Mouse (Mus musculus) neural tube, embryonic 12.5 days (tissue): ENCODE data around the gene Casp7. TPM values are rescaled to one million over a fixed set of nuclear protein-coding genes. Genes with fewer than 3 reads are reported as not detected.

Source experiments
- ATAC-seq: fragments of 200-750 bp; cut with Nextera tagmentation; 2 replicates; pipeline ENCODE4 v1.8.0; 2017; ENCODE audit warnings: low read depth, mild to moderate bottlenecking, moderate TSS enrichment, moderate library complexity; ENCODE audit not compliant: low FRiP score
- H3K27ac ChIP-seq: fragments of 300-500 bp; sonication (generic); 2 replicates; pipeline ENCODE4 v1.5.1; 2016
- H3K27me3 ChIP-seq: fragments of 300-500 bp; sonication (generic); replicated peaks from 2 replicates; pipeline ENCODE4 v1.6.1; 2016; ENCODE audit warnings: mild to moderate bottlenecking
- H3K36me3 ChIP-seq: fragments of 300-500 bp; sonication (generic); 2 replicates; pipeline ENCODE4 v1.6.1; 2016; ENCODE audit warnings: mild to moderate bottlenecking
- H3K4me1 ChIP-seq: fragments of 300-500 bp; sonication (generic); 2 replicates; pipeline ENCODE4 v1.6.1; 2016
- H3K4me2 ChIP-seq: fragments of 300-500 bp; sonication (generic); replicated peaks from 2 replicates; pipeline ENCODE4 v1.6.1; 2016; ENCODE audit warnings: mild to moderate bottlenecking
- H3K4me3 ChIP-seq: fragments of 300-500 bp; sonication (generic); 2 replicates; pipeline ENCODE4 v1.5.1; 2016
- H3K9ac ChIP-seq: fragments of 300-500 bp; sonication (generic); 2 replicates; pipeline ENCODE4 v1.6.1; 2016; ENCODE audit warnings: mild to moderate bottlenecking
- H3K9me3 ChIP-seq: fragments of 300-500 bp; sonication (generic); 2 replicates; pipeline ENCODE4 v1.6.1; 2016; ENCODE audit warnings: mild to moderate bottlenecking
- WGBS: fragments of 180-500 bp; shearing (Covaris S2); methylation state at CpG from one replicate; pipeline ENCODE4 v1.1.7; 2016; 5-methylcytosine and 5-hydroxymethylcytosine counted together
- polyA plus RNA-seq: library from polyadenylated mRNA; unstranded; fragments of >200 nt; fragmentation: Nextera tagmentation; extraction: Ambion mirVana; gene quantifications from 2 replicates; pipeline ENCODE4 v1.2.1, GENCODE M21; 2016

The Casp7 gene
- polyA plus RNA-seq, 1 experiment from 2014 or later = 16.4 TPM

DNA sequence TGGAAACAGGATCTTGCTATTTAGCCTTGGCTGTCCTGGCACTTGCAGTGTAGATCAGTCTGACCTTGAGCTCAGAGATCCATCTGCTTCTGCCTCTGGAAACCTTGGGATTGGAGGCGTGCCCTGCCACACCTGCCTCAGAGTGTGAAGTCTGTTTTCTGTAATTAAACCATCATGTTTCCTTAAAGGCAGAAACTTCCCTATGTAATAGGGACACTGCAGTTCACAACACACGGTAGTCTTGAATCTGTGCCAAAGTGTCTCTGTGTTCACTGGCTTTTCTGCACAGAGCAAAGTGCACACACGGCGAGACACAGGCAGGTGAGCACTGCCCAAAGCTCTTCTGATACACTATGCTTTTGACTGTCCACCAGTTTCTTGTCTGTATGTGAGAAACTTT, 21.5 kb downstream of the Casp7 start:
- no peaks in the 10 kb centered on the region for H3K27me3 ChIP-seq
- H3K4me3 ChIP-seq = no peak overlapping the region
- 0 out of 2 replicates have a peak, but pooled peaks cover 3% of the 10 kb centered on the region for H3K4me1 ChIP-seq
- no peak overlapping the region for H3K9ac ChIP-seq
- H3K36me3 ChIP-seq = no peaks in the 10 kb centered on the region
- no peak for ATAC-seq
- H3K27ac ChIP-seq = no peak overlapping the region
- WGBS = 92% methylated on average over 4 of the region's 4 CpGs
- no peaks in the 10 kb centered on the region for H3K9me3 ChIP-seq
- no peak overlapping the region for H3K4me2 ChIP-seq

DNA sequence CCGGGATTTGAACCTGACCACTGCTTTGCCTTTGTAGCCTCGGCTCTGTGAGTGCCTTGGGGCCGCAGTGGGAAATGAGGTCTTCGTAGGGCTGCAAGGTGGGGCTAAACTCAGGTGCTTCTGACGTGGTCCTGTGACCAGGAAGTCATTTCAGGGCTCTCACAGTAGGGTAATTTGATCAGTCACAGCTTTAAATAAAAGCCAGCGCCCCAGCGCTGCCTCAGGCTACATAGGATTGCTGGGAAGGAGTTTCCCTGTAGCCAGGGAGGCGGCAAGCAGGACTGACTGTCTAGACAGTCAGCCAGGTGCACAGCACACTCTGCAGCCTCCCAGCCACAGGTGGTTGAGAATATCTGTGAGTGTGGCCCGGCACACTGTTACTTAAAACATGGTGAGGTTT, 22.5 kb downstream of the Casp7 start:
- no peak for ATAC-seq

DNA sequence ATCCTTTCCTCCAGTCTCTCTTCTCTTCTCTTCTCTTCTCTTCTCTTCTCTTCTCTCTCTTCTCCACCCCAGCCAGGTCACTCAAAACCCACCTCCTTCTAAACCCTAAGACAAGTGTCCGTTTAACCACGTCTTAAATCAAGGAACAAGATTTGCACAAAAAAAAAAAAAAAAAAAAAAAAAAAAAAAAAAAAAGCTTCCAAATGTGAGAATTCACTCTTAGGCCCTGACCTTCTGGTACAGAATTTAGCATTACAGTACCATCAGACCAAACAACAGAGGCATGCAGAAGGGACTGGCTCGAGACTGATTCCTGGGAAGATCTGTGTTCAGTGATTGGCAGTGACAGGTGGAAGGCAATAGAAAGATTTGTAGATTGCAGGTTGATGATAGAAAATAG, 23.4 kb downstream of the Casp7 start:
- Histone ChIP-seq H3K4me2 (no peak overlapping the region), H3K9ac (no peak overlapping the region), H3K27me3 (no peaks in the 10 kb centered on the region), H3K4me1 (0 out of 2 replicates have a peak, but pooled peaks cover 4% of the 10 kb centered on the region), H3K36me3 (no peaks in the 10 kb centered on the region), H3K27ac (no peak overlapping the region), H3K9me3 (no peaks in the 10 kb centered on the region), H3K4me3 (no peak overlapping the region)
- ATAC-seq = no peak
- 84% methylated on average over 3 of the region's 3 CpGs for WGBS

More for the DNA sequence above, 22.5 kb downstream of the Casp7 start:
- H3K9ac ChIP-seq = no peak overlapping the region
- no peak overlapping the region for H3K4me2 ChIP-seq
- H3K4me3 ChIP-seq = no peak overlapping the region
- no peaks in the 10 kb centered on the region for H3K36me3 ChIP-seq
- 72% methylated on average over 9 of the region's 9 CpGs for WGBS
- H3K27me3 ChIP-seq = no peaks in the 10 kb centered on the region
- no peaks in the 10 kb centered on the region for H3K9me3 ChIP-seq
- 0 out of 2 replicates have a peak, but pooled peaks cover 4% of the 10 kb centered on the region for H3K4me1 ChIP-seq
- no peak overlapping the region for H3K27ac ChIP-seq

DNA sequence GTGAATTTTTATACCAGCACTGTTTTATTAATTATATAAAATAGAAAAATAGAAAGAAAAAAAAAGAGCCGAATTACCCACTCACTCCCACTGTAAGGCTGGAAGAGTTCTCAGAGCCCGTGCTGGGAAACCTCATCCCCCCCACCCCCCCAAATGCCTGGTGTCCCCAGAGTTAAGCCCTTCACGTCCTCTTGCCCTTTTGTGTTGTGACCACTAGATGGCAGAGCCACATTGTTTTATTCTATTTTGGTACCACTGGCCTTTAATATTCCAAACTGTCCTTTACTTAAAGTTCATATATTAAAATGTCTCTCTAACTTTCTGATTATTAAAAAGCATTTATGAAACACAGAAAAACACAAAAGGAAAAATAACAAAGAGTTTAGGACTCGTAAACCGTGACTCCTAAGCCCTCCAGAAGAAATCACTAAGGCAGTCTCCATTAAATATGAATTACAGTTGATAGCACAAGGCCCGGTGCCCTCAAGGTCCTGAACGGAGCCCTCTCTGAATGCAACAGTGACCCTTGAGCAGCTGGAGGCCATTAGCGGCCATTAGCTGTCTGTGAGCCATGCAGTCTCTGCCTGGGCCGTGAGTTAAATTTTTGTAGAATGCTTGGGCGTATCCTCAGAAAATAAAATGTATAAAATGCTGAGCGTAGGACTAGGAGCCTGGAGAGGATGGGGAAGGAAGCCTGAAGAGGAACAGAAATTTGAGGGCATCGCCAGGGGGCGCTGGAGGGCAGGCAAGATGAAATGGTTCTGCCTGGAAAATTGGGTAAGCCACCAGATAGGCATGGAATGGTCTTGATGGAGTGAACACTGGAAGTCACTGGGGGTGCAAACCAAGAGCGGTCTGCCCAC, 25.8 kb downstream of the Casp7 start:
- 0 out of 2 replicates have a peak, but pooled peaks have one; percentile 48 for ATAC-seq
- Histone ChIP-seq H3K4me2 (peak overlapping the region; percentile 20; the same call in 1 of the 2 replicates), H3K9me3 (no peaks in the 10 kb centered on the region), H3K36me3 (no peaks in the 10 kb centered on the region), H3K4me1 (0 out of 2 replicates have a peak, but pooled peaks cover 4% of the 10 kb centered on the region), H3K27me3 (no peaks in the 10 kb centered on the region), H3K9ac (no peak overlapping the region), H3K4me3 (no peak overlapping the region), H3K27ac (no peak overlapping the region)
- WGBS = 27% methylated on average over 14 of the region's 14 CpGs

DNA sequence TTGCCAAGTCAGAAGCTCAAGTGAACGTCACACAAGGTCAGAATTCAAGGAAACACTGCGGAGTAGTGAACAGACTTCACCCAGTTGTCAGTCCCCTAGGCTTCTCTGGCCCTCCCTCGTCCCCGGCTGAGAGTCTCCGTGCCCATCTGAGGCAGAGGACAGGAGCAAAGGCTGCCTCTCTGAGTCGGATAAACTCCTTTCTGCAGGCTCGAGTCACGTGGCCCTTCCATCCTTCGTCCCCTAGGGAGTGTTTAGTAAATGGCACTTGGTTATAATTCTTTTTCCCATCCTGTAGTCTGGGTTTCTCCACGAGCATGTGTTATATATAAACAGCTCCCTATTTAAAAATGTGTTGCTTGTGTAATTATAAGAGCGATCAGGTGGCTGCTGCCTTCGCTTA, 26.4 kb downstream of the Casp7 start:
- Histone ChIP-seq H3K9ac (no peak overlapping the region), H3K4me3 (no peak overlapping the region), H3K4me1 (0 out of 2 replicates have a peak, but pooled peaks cover 4% of the 10 kb centered on the region), H3K9me3 (no peaks in the 10 kb centered on the region), H3K36me3 (no peaks in the 10 kb centered on the region), H3K27me3 (no peaks in the 10 kb centered on the region), H3K27ac (no peak overlapping the region), H3K4me2 (peak overlapping the region; percentile 20)
- 54% methylated on average over 12 of the region's 12 CpGs for WGBS
- peak; percentile 50; the same call in 1 of the 2 replicates for ATAC-seq

DNA sequence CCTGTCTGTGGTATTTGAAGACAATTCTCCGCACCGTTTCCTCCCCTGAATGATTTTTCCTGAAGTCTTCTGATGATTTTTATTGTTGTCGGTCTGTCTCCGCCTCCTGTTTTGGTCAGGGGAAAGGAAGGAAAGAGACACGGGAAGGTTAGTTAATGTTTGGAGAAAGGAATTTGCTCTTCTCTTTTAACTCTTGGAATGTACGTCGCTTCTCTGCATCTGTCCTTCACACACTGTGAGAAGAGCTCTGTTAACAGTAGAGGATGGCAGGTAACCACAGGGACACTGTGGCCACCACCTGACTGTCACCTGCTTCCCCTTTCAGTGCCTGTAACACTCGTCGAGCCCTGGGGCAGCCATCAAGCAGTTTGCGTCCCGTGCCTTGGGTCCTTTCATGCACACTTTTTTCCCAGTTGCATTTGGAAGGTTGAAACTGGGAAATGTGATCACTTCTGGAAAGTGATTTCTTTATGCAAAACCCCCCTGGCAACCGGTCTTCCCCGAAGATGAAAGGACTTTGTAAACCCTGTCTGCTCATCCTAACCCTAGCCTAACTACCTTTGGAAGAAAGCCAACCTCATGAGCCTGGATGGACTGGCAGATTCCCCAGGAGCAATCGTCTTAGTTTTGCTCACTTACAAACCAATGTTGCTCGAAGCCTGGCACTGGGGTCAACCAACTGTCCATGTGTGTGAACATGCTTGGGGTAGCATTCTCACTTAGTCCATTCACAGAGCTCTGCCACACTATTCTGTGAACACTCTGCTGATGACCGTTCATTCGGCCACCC, 27.9 kb downstream of the Casp7 start:
- Histone ChIP-seq H3K36me3 (no peaks in the 10 kb centered on the region), H3K4me2 (no peak overlapping the region), H3K27ac (no peak overlapping the region), H3K27me3 (no peaks in the 10 kb centered on the region), H3K9ac (no peak overlapping the region), H3K4me3 (no peak overlapping the region), H3K4me1 (0 out of 2 replicates have a peak, but pooled peaks cover 4% of the 10 kb centered on the region), H3K9me3 (no peaks in the 10 kb centered on the region)
- WGBS = 74% methylated on average over 17 of the region's 17 CpGs
- no peak for ATAC-seq

DNA sequence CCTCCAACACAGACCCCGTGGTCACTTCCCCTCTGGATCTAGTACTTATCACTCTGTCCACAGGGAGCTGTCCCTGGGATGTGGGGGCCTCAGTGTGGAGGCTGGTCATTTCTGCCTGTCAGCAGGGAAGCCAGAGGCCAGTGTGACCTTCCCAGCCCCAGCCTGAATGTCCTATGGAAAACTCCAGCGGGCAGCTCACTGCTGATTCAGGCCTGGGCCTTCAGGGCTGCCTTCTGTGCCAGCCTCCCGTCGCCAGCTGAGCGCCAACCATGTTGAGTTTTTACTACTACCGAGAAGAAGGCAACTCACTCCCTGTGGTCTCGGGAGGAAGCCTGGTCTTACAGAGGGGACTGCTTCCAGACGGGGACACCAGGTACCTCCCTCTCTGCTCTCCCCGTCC, 28.6 kb downstream of the Casp7 start:
- WGBS = 70% methylated on average over 9 of the region's 9 CpGs
- no peak overlapping the region for H3K9ac ChIP-seq
- no peaks in the 10 kb centered on the region for H3K36me3 ChIP-seq

DNA sequence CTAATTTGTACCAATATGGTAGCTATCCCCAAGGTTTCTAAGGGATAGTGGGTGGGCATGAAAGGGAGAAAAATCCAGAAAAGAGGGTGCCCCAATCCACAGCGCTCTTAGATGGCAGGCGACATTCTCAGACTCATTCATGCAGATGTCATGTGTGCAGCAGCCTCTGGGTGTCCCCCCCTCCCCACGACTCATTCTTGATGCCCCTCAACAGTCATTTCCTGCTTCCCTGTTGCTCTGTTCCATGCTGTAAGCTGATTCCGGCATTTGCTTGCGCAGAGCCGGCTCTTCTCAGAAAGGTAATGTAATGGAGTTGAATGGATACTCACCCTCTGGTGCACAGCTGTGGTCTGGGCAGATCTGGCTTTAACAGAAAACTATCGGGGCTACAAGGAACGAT, 33.4 kb downstream of the Casp7 start:
- Histone ChIP-seq H3K27ac (no peak overlapping the region), H3K4me2 (no peak overlapping the region), H3K36me3 (0 out of 2 replicates have a peak, but pooled peaks cover 3% of the 10 kb centered on the region), H3K27me3 (no peaks in the 10 kb centered on the region), H3K4me3 (no peak overlapping the region), H3K9me3 (no peaks in the 10 kb centered on the region), H3K4me1 (peaks cover 9% of the 10 kb centered on the region; the same call in 1 of the 2 replicates), H3K9ac (no peak overlapping the region)
- WGBS = 74% methylated on average over 8 of the region's 8 CpGs
- no peak for ATAC-seq

More for the DNA sequence above, 28.6 kb downstream of the Casp7 start:
- no peak for ATAC-seq
- H3K4me1 ChIP-seq = 0 out of 2 replicates have a peak, but pooled peaks cover 4% of the 10 kb centered on the region
- no peak overlapping the region for H3K27ac ChIP-seq
- no peaks in the 10 kb centered on the region for H3K27me3 ChIP-seq
- H3K4me2 ChIP-seq = no peak overlapping the region
- no peak overlapping the region for H3K4me3 ChIP-seq
- no peaks in the 10 kb centered on the region for H3K9me3 ChIP-seq

DNA sequence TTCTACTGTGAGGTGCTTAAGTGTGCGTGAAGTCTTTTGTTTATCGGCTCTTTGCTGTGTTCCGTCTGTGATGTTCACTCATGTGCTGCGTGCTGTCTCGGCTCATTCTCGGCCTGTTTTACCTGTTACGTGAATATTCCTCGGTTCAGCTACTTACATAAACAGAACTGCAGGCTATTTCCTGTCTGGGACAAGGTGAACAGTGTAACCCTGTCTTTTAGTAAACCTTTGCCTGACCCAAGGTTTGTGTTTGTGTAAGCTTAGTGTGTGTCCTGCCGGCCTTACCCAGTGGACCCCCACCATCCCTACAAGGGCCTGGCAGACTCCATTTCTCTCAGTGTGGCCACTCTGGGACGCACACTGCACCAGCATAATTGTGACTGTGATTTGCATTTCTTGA, 35.8 kb downstream of the Casp7 start:
- Histone ChIP-seq H3K27me3 (no peaks in the 10 kb centered on the region), H3K36me3 (0 out of 2 replicates have a peak, but pooled peaks cover 3% of the 10 kb centered on the region), H3K27ac (no peak overlapping the region), H3K4me1 (peaks cover 10% of the 10 kb centered on the region; the same call in 1 of the 2 replicates), H3K4me3 (no peak overlapping the region), H3K9ac (no peak overlapping the region), H3K9me3 (no peaks in the 10 kb centered on the region), H3K4me2 (no peak overlapping the region)
- 81% methylated on average over 10 of the region's 10 CpGs for WGBS
- no peak for ATAC-seq

DNA sequence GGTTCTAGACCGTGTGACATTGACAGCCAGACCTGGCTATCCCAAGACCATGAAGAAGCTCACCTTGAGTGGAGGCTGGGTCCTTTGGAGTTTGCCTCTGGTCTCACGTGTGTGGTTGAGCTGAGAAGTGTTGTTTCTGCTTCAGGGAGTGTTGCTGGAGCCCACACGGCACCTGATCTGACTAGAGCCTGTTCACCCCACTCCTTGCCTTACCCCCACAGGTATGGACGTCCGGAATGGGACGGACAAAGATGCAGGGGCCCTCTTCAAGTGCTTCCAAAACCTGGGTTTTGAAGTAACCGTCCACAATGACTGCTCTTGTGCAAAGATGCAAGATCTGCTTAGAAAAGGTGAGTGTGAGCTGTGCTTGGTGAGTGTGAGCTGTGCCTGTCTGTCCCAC, 36.7 kb downstream of the Casp7 start:
- no peak for ATAC-seq
- Histone ChIP-seq H3K36me3 (0 out of 2 replicates have a peak, but pooled peaks cover 3% of the 10 kb centered on the region), H3K9ac (no peak overlapping the region), H3K9me3 (no peaks in the 10 kb centered on the region), H3K4me3 (no peak overlapping the region), H3K27ac (no peak overlapping the region), H3K27me3 (no peaks in the 10 kb centered on the region), H3K4me1 (peaks cover 10% of the 10 kb centered on the region; the same call in 1 of the 2 replicates), H3K4me2 (no peak overlapping the region)
- WGBS = 91% methylated on average over 7 of the region's 7 CpGs

DNA sequence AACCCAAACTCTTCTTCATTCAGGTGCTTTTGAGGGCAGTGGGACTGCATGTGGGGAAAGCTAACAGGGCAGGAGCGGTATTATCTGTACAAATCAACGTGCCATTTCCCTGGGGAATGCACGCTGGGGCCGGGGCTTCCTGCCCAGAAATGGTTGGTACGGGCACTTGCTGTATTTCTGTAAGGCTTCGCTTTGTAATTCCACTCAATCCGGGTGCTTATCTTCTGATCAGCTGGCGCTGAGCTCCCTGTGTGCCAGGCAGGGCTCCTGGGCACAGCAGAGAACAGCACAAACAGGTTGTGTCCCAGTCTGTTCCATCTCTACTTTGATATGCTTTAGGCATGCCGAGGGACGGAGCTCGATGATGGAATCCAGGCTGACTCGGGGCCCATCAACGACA, 39.5 kb downstream of the Casp7 start:
- Histone ChIP-seq H3K27me3 (no peaks in the 10 kb centered on the region), H3K36me3 (0 out of 2 replicates have a peak, but pooled peaks cover 3% of the 10 kb centered on the region), H3K4me1 (peaks cover 10% of the 10 kb centered on the region; the same call in 1 of the 2 replicates), H3K9ac (no peak overlapping the region), H3K4me2 (no peak overlapping the region), H3K4me3 (no peak overlapping the region), H3K27ac (no peak overlapping the region), H3K9me3 (no peaks in the 10 kb centered on the region)
- 92% methylated on average over 13 of the region's 13 CpGs for WGBS
- ATAC-seq = no peak
